Mouse (Mus musculus): Measurements from ENCODE around the gene Ppfibp1. TPM values are rescaled to one million over a fixed set of nuclear protein-coding genes. Genes with fewer than 3 reads are reported as not detected.

Ppfibp1 gene
- polyA plus RNA-seq, 1 experiment from 2014 or later: 48.1 TPM

- Histone ChIP-seq H3K27ac (ENCODE audit: low read depth) (no peak overlapping the region), H3K36me3 (ENCODE audit: control insufficient read depth, insufficient read depth, low read length) (no peaks in the 10 kb centered on the region), H3K4me2 (ENCODE audit: low read length) (no peak overlapping the region), H3K9me3 (ENCODE audit: control insufficient read depth, low read length) (no peaks in the 10 kb centered on the region), H3K27me3 (replicated peaks; ENCODE audit: control insufficient read depth, insufficient read depth, low read length) (no peaks in the 10 kb centered on the region), H3K4me1 (replicated peaks; ENCODE audit: control insufficient read depth, insufficient read depth, low read length) (peaks cover 10% of the 10 kb centered on the region), H3K4me3 (ENCODE audit: low read depth, low read length) (no peak overlapping the region), H3K9ac (ENCODE audit: low read length) (no peak overlapping the region)
- no peak for ATAC-seq (replicated peaks; ENCODE audit: low FRiP score, low TSS enrichment, low read depth)
- 73% methylated on average over 6 of the region's 6 CpGs for WGBS
- no peak for DNase-seq (ENCODE audit: low spot score)
These were observed 47.7 kb downstream of the Ppfibp1 start for GRCm38 (mm10) chr6:146935957-146936356.

- 74% methylated on average over 8 of the region's 8 CpGs for WGBS
- peaks cover 8% of the 10 kb centered on the region for H3K4me1 ChIP-seq (replicated peaks; ENCODE audit: control insufficient read depth, insufficient read depth, low read length)
- no peak for DNase-seq (ENCODE audit: low spot score)
- no peaks in the 10 kb centered on the region for H3K27me3 ChIP-seq (replicated peaks; ENCODE audit: control insufficient read depth, insufficient read depth, low read length)
- no peak overlapping the region for H3K9ac ChIP-seq (ENCODE audit: low read length)
- no peak overlapping the region for H3K4me3 ChIP-seq (ENCODE audit: low read depth, low read length)
- H3K4me2 ChIP-seq (ENCODE audit: low read length): no peak overlapping the region
- H3K27ac ChIP-seq (ENCODE audit: low read depth): no peak overlapping the region
- no peaks in the 10 kb centered on the region for H3K9me3 ChIP-seq (ENCODE audit: control insufficient read depth, low read length)
- ATAC-seq (replicated peaks; ENCODE audit: low FRiP score, low TSS enrichment, low read depth): no peak
- no peaks in the 10 kb centered on the region for H3K36me3 ChIP-seq (ENCODE audit: control insufficient read depth, insufficient read depth, low read length)
These were observed 50.7 kb downstream of the Ppfibp1 start for GRCm38 (mm10) chr6:146939026-146939425.

GRCm38 (mm10) chr6:146941505-146942275 is 53.4 kb downstream of the Ppfibp1 start:
- H3K27ac ChIP-seq (ENCODE audit: low read depth): no peak overlapping the region
- H3K27me3 ChIP-seq (replicated peaks; ENCODE audit: control insufficient read depth, insufficient read depth, low read length): no peaks in the 10 kb centered on the region
- WGBS: 72% methylated on average over 7 of the region's 7 CpGs
- no peak overlapping the region for H3K4me2 ChIP-seq (ENCODE audit: low read length)
- H3K9me3 ChIP-seq (ENCODE audit: control insufficient read depth, low read length): no peaks in the 10 kb centered on the region
- ATAC-seq (replicated peaks; ENCODE audit: low FRiP score, low TSS enrichment, low read depth): no peak
- H3K9ac ChIP-seq (ENCODE audit: low read length): no peak overlapping the region
- H3K36me3 ChIP-seq (ENCODE audit: control insufficient read depth, insufficient read depth, low read length): no peaks in the 10 kb centered on the region
- no peak for DNase-seq (ENCODE audit: low spot score)
- no peak overlapping the region for H3K4me3 ChIP-seq (ENCODE audit: low read depth, low read length)
- H3K4me1 ChIP-seq (replicated peaks; ENCODE audit: control insufficient read depth, insufficient read depth, low read length): peaks cover 15% of the 10 kb centered on the region

GRCm38 (mm10) chr6:146944009-146944408 is 55.7 kb downstream of the Ppfibp1 start:
- H3K9ac ChIP-seq (ENCODE audit: low read length): no peak overlapping the region
- H3K9me3 ChIP-seq (ENCODE audit: control insufficient read depth, low read length): no peaks in the 10 kb centered on the region
- no peaks in the 10 kb centered on the region for H3K36me3 ChIP-seq (ENCODE audit: control insufficient read depth, insufficient read depth, low read length)
- ATAC-seq (replicated peaks; ENCODE audit: low FRiP score, low TSS enrichment, low read depth) (no peak), DNase-seq (ENCODE audit: low spot score) (no peak)
- H3K4me1 ChIP-seq (replicated peaks; ENCODE audit: control insufficient read depth, insufficient read depth, low read length): peaks cover 28% of the 10 kb centered on the region; the same call in 1 of the 2 replicates
- no peak overlapping the region for H3K27ac ChIP-seq (ENCODE audit: low read depth)
- no peak overlapping the region for H3K4me2 ChIP-seq (ENCODE audit: low read length)
- no peak overlapping the region for H3K4me3 ChIP-seq (ENCODE audit: low read depth, low read length)
- no peaks in the 10 kb centered on the region for H3K27me3 ChIP-seq (replicated peaks; ENCODE audit: control insufficient read depth, insufficient read depth, low read length)

GRCm38 (mm10) chr6:146944830-146945229 is 56.5 kb downstream of the Ppfibp1 start:
- no peaks in the 10 kb centered on the region for H3K27me3 ChIP-seq (replicated peaks; ENCODE audit: control insufficient read depth, insufficient read depth, low read length)
- 39% methylated on average over 4 of the region's 4 CpGs for WGBS
- no peak overlapping the region for H3K9ac ChIP-seq (ENCODE audit: low read length)
- ATAC-seq (replicated peaks; ENCODE audit: low FRiP score, low TSS enrichment, low read depth) (no peak), DNase-seq (ENCODE audit: low spot score) (no peak)
- no peaks in the 10 kb centered on the region for H3K9me3 ChIP-seq (ENCODE audit: control insufficient read depth, low read length)
- H3K4me1 ChIP-seq (replicated peaks; ENCODE audit: control insufficient read depth, insufficient read depth, low read length): peaks cover 28% of the 10 kb centered on the region; the same call in 1 of the 2 replicates
- no peak overlapping the region for H3K27ac ChIP-seq (ENCODE audit: low read depth)
- H3K36me3 ChIP-seq (ENCODE audit: control insufficient read depth, insufficient read depth, low read length): no peaks in the 10 kb centered on the region
- no peak overlapping the region for H3K4me3 ChIP-seq (ENCODE audit: low read depth, low read length)
- H3K4me2 ChIP-seq (ENCODE audit: low read length): no peak overlapping the region

- Histone ChIP-seq H3K27me3 (replicated peaks; ENCODE audit: control insufficient read depth, insufficient read depth, low read length) (no peaks in the 10 kb centered on the region), H3K4me2 (ENCODE audit: low read length) (no peak overlapping the region), H3K4me3 (ENCODE audit: low read depth, low read length) (no peak overlapping the region), H3K27ac (ENCODE audit: low read depth) (no peak overlapping the region), H3K36me3 (ENCODE audit: control insufficient read depth, insufficient read depth, low read length) (no peaks in the 10 kb centered on the region), H3K4me1 (replicated peaks; ENCODE audit: control insufficient read depth, insufficient read depth, low read length) (peaks cover 25% of the 10 kb centered on the region; the same call in 1 of the 2 replicates), H3K9me3 (ENCODE audit: control insufficient read depth, low read length) (no peaks in the 10 kb centered on the region), H3K9ac (ENCODE audit: low read length) (no peak overlapping the region)
- 75% methylated on average over 6 of the region's 6 CpGs for WGBS
- DNase-seq (ENCODE audit: low spot score) (no peak), ATAC-seq (replicated peaks; ENCODE audit: low FRiP score, low TSS enrichment, low read depth) (no peak)
These were observed 58.2 kb downstream of the Ppfibp1 start for GRCm38 (mm10) chr6:146946327-146947029.

- ATAC-seq (replicated peaks; ENCODE audit: low FRiP score, low TSS enrichment, low read depth) (no peak), DNase-seq (ENCODE audit: low spot score) (no peak)
- Histone ChIP-seq H3K4me3 (ENCODE audit: low read depth, low read length) (no peak overlapping the region), H3K9ac (ENCODE audit: low read length) (no peak overlapping the region), H3K4me1 (replicated peaks; ENCODE audit: control insufficient read depth, insufficient read depth, low read length) (peaks cover 23% of the 10 kb centered on the region; the same call in 1 of the 2 replicates), H3K36me3 (ENCODE audit: control insufficient read depth, insufficient read depth, low read length) (no peaks in the 10 kb centered on the region), H3K9me3 (ENCODE audit: control insufficient read depth, low read length) (no peaks in the 10 kb centered on the region), H3K27ac (ENCODE audit: low read depth) (no peak overlapping the region), H3K4me2 (ENCODE audit: low read length) (no peak overlapping the region), H3K27me3 (replicated peaks; ENCODE audit: control insufficient read depth, insufficient read depth, low read length) (no peaks in the 10 kb centered on the region)
- WGBS: 60% methylated on average over 4 of the region's 4 CpGs
These were observed 58.9 kb downstream of the Ppfibp1 start for GRCm38 (mm10) chr6:146947186-146947585.

- DNase-seq (ENCODE audit: low spot score) (no peak), ATAC-seq (replicated peaks; ENCODE audit: low FRiP score, low TSS enrichment, low read depth) (no peak)
- H3K4me2 ChIP-seq (ENCODE audit: low read length): no peak overlapping the region
- no peaks in the 10 kb centered on the region for H3K36me3 ChIP-seq (ENCODE audit: control insufficient read depth, insufficient read depth, low read length)
- no peak overlapping the region for H3K27ac ChIP-seq (ENCODE audit: low read depth)
- 73% methylated on average over 10 of the region's 10 CpGs for WGBS
- H3K9me3 ChIP-seq (ENCODE audit: control insufficient read depth, low read length): no peaks in the 10 kb centered on the region
- H3K4me1 ChIP-seq (replicated peaks; ENCODE audit: control insufficient read depth, insufficient read depth, low read length): peaks cover 19% of the 10 kb centered on the region; the same call in 1 of the 2 replicates
- H3K9ac ChIP-seq (ENCODE audit: low read length): no peak overlapping the region
- H3K4me3 ChIP-seq (ENCODE audit: low read depth, low read length): no peak overlapping the region
- no peaks in the 10 kb centered on the region for H3K27me3 ChIP-seq (replicated peaks; ENCODE audit: control insufficient read depth, insufficient read depth, low read length)
These were observed 61.6 kb downstream of the Ppfibp1 start for GRCm38 (mm10) chr6:146949682-146950453.

All from intestine, embryonic 14.5 days (tissue).